Mouse (Mus musculus) spleen, adult 2 months (tissue): Measurements from ENCODE around the gene Thap7. TPM values are rescaled to one million over a fixed set of nuclear protein-coding genes. Genes with fewer than 3 reads are reported as not detected.
"Not testable (repeated sequence)": the region's sequence is repeated elsewhere in the genome, so short reads cannot be mapped to it uniquely, and the experiment has no call there.

Experiments
- DNase-seq, 2 experiments: peaks; one replicate each; pipeline versions ENCODE4 v3.0.0 to v3.0.0-alpha.2; 2012 to 2021; ENCODE audit warnings: low spot score in 2 of 2, low read depth in 1 of 2
- H3K27ac ChIP-seq: fragments of 200-500 bp; 2 replicates; pipeline ENCODE4 v1.5.1; 2012; ENCODE audit warnings: low read length, inconsistent platforms; ENCODE audit not compliant: insufficient read depth
- H3K27me3 ChIP-seq: fragments of 200-500 bp; 2 replicates; pipeline ENCODE4 v1.6.1; 2012; ENCODE audit warnings: mild to moderate bottlenecking, moderate library complexity, low read length, inconsistent platforms; ENCODE audit not compliant: control insufficient read depth, insufficient read depth
- H3K36me3 ChIP-seq: fragments of 200-500 bp; 2 replicates; pipeline ENCODE4 v1.6.1; 2012; ENCODE audit warnings: mild to moderate bottlenecking, low read length, inconsistent platforms; ENCODE audit not compliant: control insufficient read depth, insufficient read depth
- H3K4me1 ChIP-seq: fragments of 200-500 bp; 2 replicates; pipeline ENCODE4 v1.6.1; 2011; ENCODE audit warnings: inconsistent platforms; ENCODE audit not compliant: control insufficient read depth, insufficient read depth, insufficient read length
- H3K4me3 ChIP-seq: fragments of 200-500 bp; 2 replicates; pipeline ENCODE4 v1.5.1; 2011; ENCODE audit warnings: mild to moderate bottlenecking, inconsistent platforms; ENCODE audit not compliant: insufficient read depth, insufficient read length; ENCODE audit errors: extremely low read depth
- CTCF ChIP-seq: fragments of 200-500 bp; IDR thresholded peaks from 2 replicates; pipeline ENCODE4 v1.5.1; 2011; ENCODE audit warnings: mild to moderate bottlenecking, inconsistent platforms; ENCODE audit not compliant: insufficient read depth, insufficient read length, insufficient replicate concordance; ENCODE audit errors: extremely low read depth
- POLR2A ChIP-seq: fragments of 200-500 bp; IDR thresholded peaks from 2 replicates; pipeline ENCODE4 v1.6.1; 2011; ENCODE audit warnings: low read depth, low read length, inconsistent platforms
- whole genome bisulfite sequencing: fragments of 180-500 bp; shearing (Covaris S2); methylation state at CpG from one replicate; pipeline ENCODE4 v1.1.7; 2018; 5-methylcytosine and 5-hydroxymethylcytosine counted together
- polyA plus RNA-seq: library from polyadenylated mRNA; depleted of rRNA; stranded (reverse); fragments of >200 nt; gene quantifications from 2 replicates; pipeline ENCODE4 v1.2.3, GENCODE M21; 2012

Gene Thap7
- polyA plus RNA-seq, 1 experiment, result 56.2 TPM

DNA sequence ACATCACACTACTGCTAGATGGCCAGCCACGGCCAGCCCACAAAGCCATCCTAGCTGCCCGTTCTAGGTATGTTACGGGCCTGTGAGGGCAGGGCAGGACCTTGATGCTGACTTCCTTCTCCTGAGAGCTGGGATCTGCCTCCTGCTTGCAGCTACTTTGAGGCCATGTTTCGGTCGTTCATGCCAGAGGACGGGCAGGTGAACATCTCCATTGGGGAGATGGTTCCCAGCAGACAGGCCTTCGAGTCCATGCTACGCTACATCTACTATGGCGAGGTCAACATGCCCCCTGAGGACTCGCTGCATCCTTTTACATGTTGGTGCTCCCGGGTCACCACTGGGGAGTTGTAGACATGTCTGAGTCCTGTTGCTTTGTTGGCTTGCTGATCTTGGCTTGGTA, 6.8 kb downstream of the Thap7 start:
- WGBS, result 94% methylated on average over 11 of the region's 11 CpGs
- Histone ChIP-seq H3K4me3 (no peak overlapping the region), H3K36me3 (peaks cover 55% of the 10 kb centered on the region), H3K27ac (no peak overlapping the region), H3K4me1 (no peaks in the 10 kb centered on the region), H3K27me3 (no peaks in the 10 kb centered on the region)
- TF ChIP-seq CTCF (no peak), POLR2A (no peak)
- no peak for DNase-seq

DNA sequence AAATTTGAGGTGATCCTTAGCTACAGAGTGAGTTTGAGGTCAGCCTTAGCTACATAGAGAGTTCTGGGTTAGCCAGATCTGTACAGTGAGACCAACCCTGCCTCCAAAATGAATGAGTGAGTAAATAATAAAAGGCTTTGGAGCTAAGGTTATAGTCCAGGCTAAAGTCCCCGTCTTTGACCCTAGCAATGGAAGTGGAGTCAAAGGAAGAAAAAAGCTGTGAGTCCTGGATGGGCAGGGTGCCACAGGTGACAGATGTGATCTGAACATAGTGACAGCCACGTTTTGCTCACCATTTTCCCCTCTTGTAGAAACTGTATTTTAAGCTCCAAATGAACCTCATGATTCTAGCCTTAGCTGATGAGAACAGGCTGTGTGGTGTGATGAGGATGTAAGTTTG, 12.0 kb downstream of the Thap7 start:
- H3K4me1 ChIP-seq, result no peaks in the 10 kb centered on the region
- WGBS, result 96% methylated on average over 2 of the region's 2 CpGs
- TF ChIP-seq CTCF (no peak), POLR2A (no peak)
- DNase-seq, result no peak
- H3K27me3 ChIP-seq, result no peaks in the 10 kb centered on the region
- H3K27ac ChIP-seq, result no peak overlapping the region
- H3K4me3 ChIP-seq, result no peak overlapping the region
- H3K36me3 ChIP-seq, result peaks cover 42% of the 10 kb centered on the region

DNA sequence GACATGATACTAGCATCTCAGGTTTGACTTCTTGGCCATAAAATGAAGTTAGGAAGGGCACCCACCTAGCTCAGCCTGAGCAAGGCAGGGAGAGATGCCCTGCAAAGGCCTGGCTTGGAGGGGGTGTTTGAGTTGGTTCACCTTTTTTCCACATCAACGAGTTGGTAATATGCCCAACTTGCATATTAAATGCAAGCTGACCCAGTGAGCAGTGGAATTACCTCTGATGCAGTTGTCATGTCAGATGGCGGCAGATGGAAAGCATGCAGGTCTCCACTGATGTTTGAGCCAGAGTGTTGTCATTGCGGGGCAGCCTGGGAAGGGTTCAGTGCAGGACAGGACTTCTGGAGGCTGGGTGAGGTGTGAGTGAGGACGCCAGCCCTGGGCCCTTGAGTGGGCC, 19.5 kb downstream of the Thap7 start:
- no peak for TF ChIP-seq POLR2A
- no peak for TF ChIP-seq CTCF
- H3K4me1 ChIP-seq, result peaks cover 5% of the 10 kb centered on the region; the same call in 1 of the 2 replicates
- WGBS, result 97% methylated on average over 4 of the region's 4 CpGs
- no peak overlapping the region for H3K27ac ChIP-seq
- peaks cover 8% of the 10 kb centered on the region; the same call in 1 of the 2 replicates for H3K36me3 ChIP-seq
- H3K4me3 ChIP-seq, result no peak overlapping the region
- DNase-seq, result no peak
- H3K27me3 ChIP-seq, result no peaks in the 10 kb centered on the region

DNA sequence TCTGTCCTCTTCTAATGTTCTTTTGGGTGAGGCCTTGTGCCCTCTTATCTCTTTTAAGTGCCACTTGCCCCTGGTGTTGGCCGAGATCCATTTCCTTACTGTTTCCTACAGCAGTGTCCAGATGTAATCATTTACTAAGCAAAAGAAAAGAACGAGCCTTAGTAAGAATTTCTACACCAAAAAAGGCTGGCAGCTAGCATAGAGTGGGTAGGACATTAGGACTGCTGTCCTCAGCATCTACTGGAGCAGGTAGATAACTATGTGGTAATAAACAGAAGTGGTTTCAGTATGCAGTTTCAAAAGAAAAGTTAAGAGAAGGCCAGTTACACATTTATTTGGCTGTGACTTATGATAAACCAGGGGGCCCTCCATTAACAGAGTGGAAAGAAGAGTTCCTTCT, 20.2 kb downstream of the Thap7 start:
- no peak for DNase-seq
- H3K27ac ChIP-seq, result no peak overlapping the region
- H3K4me3 ChIP-seq, result no peak overlapping the region
- H3K4me1 ChIP-seq, result peaks cover 5% of the 10 kb centered on the region; the same call in 1 of the 2 replicates
- H3K36me3 ChIP-seq, result peaks cover 6% of the 10 kb centered on the region; the same call in 1 of the 2 replicates
- TF ChIP-seq CTCF, result no peak
- TF ChIP-seq POLR2A, result no peak
- WGBS, result 66% methylated on average over 2 of the region's 2 CpGs
- no peaks in the 10 kb centered on the region for H3K27me3 ChIP-seq

DNA sequence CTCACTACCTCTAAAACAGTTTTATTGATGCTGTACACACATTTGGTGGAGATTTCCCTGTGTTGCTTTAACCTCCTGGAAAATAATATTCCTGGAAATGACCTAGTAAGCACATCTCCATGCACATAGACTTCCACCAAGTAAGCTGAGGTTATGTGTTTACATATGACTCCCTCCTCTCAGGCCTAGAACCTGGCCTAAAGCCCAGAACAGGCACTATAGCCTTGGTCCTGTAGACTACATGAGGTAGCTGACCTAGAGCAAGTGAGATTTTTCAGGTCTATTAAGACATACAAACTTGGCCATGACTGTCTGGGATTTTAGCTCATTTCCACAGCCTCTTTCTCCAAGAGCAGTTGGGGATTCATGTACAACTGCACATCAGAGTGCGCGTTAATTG, 20.8 kb downstream of the Thap7 start:
- WGBS, result 98% methylated on average over 2 of the region's 2 CpGs
- H3K27me3 ChIP-seq, result no peaks in the 10 kb centered on the region
- no peak for DNase-seq
- no peak overlapping the region for H3K4me3 ChIP-seq
- H3K4me1 ChIP-seq, result peaks cover 5% of the 10 kb centered on the region; the same call in 1 of the 2 replicates
- H3K36me3 ChIP-seq, result peaks cover 6% of the 10 kb centered on the region; the same call in 1 of the 2 replicates
- TF ChIP-seq POLR2A, result no peak
- H3K27ac ChIP-seq, result no peak overlapping the region

DNA sequence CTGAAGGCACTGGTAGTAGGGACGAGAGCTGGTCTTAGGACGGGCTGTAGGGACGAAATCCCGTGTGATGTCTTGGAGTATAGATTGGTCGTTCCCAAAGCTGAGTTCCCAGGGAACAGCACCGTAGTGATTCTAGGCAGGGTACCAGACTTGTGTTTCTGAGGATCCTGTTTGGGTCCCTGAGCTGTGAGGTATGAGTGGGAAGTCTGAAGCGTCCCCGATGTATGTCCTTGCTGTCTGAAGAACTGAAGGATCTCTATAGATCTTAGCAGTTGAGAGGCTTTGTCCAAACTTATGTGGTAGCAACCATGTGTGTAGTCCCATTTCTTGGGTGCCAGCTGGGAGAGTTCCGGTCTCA, 21.7 kb downstream of the Thap7 start:
- H3K36me3 ChIP-seq, result peaks cover 6% of the 10 kb centered on the region; the same call in 1 of the 2 replicates
- H3K27ac ChIP-seq, result peak overlapping the region; percentile 4; the same call in 1 of the 2 replicates
- TF ChIP-seq CTCF (no peak), POLR2A (no peak)
- 3% methylated on average over 9 of the region's 9 CpGs for WGBS
- peak overlapping the region; percentile 79 for H3K4me3 ChIP-seq
- H3K4me1 ChIP-seq, result peaks cover 5% of the 10 kb centered on the region; the same call in 1 of the 2 replicates
- H3K27me3 ChIP-seq, result no peaks in the 10 kb centered on the region
- DNase-seq, result no peak

DNA sequence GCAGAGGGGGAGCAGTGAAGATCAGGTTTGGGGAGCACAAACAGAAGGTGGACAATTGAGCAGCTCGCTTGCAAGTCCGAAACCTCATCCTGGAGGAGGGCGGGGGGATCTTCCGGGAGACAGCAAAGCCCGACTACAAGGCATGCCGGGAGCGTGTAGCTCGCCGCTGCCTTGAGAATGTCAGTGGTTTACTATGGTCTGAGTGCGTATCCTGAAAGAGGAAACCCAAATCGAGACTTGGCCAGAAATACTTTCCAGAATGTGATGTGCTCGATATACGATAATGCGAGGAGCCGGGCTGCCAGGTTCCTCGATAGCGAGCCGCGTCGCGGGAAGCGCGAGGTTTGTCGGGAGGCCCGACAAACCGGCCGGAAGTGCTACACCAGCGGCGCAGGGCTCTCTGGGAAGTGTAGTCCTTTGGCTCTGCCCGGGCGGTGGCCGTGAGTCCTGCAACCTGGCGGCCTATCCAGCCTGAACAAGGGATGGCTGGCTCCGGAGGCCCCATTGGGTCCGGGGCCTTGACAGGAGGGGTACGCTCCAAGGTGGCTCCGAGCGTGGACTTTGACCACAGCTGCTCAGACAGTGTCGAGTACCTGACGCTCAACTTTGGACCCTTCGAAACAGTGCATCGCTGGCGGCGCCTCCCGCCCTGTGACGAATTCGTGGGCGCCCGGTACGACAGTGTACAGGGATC, 22.2 kb downstream of the Thap7 start, which contains the start of gene Lztr1:
Gene Lztr1 (plus strand): TSS at position 143 of the 694 bp plus-strand sequence.
- under 1% methylated on average over 50 of the region's 50 CpGs for WGBS
- DNase-seq, result peak; percentile 63 to 83
- TF ChIP-seq CTCF (no peak), POLR2A (peak; percentile 26; the same call in 1 of the 2 replicates)
- H3K4me1 ChIP-seq, result peaks cover 5% of the 10 kb centered on the region; the same call in 1 of the 2 replicates
- peaks cover 6% of the 10 kb centered on the region; the same call in 1 of the 2 replicates for H3K36me3 ChIP-seq
- no peaks in the 10 kb centered on the region for H3K27me3 ChIP-seq
- H3K27ac ChIP-seq, result peak within 1 kb of the TSS; percentile 77
- H3K4me3 ChIP-seq, result peak within 1 kb of the TSS; percentile 79

DNA sequence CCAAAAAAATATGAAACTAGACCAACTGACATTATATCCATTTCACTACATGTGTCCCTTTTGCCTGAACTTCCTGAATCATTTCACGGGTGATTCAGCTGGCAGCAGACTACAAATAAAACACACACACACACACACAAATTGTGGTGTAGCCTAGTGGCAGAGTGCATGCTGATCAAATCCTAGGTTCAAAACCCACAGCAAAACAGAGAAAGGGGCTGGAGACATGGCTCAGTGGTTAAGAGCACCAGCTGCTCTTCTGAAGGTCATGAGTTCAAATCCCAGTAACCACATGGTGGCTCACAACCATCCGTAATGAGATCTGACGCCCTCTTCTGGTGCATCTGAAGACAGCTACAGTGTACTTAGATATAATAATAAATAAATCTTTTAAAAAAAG, 22.9 kb downstream of the Thap7 start:
- not testable (repeated sequence) for H3K4me1 ChIP-seq, H3K27me3 ChIP-seq, DNase-seq, H3K36me3 ChIP-seq
- Histone ChIP-seq H3K4me3 (peak overlapping the region; percentile 79; the same call in 1 of the 2 replicates), H3K27ac (peak overlapping the region; percentile 77; the same call in 1 of the 2 replicates)
- whole genome bisulfite sequencing, result 9% methylated on average over 3 of the region's 3 CpGs
